Mouse (Mus musculus): ENCODE results near the gene Rnf216.

GRCm38 (mm10) chr5:143053132-143053972 is 59.4 kb downstream of the Rnf216 start:
- no peak for TF ChIP-seq CTCF (IDR thresholded peaks at IDR 0.05; ENCODE audit: low read depth, low read length)
- TF ChIP-seq POLR2A (IDR thresholded peaks at IDR 0.05; ENCODE audit: borderline replicate concordance, low read depth, low read length), result no peak
